Mouse (Mus musculus): ENCODE data around the gene D030056L22Rik.

Gene D030056L22Rik

DNA sequence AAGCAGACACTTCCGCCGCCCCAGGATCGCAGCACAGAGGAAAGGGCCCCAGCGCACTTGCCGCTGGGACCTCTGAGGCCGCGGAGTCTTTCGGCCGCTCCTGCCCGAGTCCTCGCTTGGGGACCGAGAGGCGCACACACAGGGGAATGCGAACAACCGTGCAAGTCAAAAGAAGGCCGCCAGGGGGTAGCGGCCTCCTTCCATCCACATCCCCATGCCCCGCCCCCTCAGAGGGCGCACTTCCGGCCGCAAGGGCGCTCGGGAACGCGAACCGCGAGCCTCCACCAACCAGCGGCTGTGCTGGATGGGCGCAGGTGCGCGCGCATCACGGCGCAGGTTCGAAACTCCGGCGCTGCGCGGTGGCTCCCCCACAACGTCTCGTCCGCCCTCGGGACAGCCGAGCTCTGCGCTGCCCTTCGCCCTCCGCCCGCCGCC lies at the start of gene D030056L22Rik:
TSS of gene D030056L22Rik (plus strand) at position 328 of the 435 bp plus-strand sequence.
- peak; percentile 97 to 99 for DNase-seq (ENCODE audit: low spot score in 2 of 2)

GRCm38 (mm10) chr19:18663904-18664303 lies 49.1 kb upstream of the D030056L22Rik start:
- DNase-seq (ENCODE audit: low spot score in 2 of 2), result no peak

DNA sequence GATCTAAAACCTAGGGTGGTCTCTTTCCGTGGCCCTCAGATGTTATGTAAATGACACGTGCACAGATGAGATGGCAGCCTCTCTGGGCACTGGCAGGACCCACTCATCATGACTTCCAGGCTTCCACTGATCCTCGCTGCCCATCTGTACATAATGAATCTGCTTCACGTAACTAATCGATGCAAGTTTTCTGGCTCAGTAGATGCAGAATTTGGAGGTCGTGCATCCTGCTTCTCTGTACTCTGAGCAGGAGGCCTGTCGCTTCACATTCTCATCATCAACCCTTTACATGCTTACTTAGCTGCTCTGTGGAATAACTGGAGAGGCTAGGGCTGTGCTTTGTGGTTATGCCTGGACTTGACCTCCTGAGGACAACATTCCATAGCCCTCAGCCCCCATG lies 46.0 kb upstream of the D030056L22Rik start:
- no peak for DNase-seq (ENCODE audit: low spot score in 2 of 2)

- DNase-seq (ENCODE audit: low spot score in 2 of 2), result no peak
These were observed 43.4 kb upstream of the D030056L22Rik start for GRCm38 (mm10) chr19:18669551-18669950.

- peak; percentile 98 for DNase-seq (ENCODE audit: low spot score in 2 of 2)
These were observed 42.4 kb upstream of the D030056L22Rik start, which contains the start of gene Carnmt1 for GRCm38 (mm10) chr19:18670608-18671007. TSS of gene Carnmt1 (plus strand) at chr19:18670764.

GRCm38 (mm10) chr19:18671056-18671741 lies 41.8 kb upstream of the D030056L22Rik start:
- peak; percentile 29 to 40 for DNase-seq (ENCODE audit: low spot score in 2 of 2)

DNA sequence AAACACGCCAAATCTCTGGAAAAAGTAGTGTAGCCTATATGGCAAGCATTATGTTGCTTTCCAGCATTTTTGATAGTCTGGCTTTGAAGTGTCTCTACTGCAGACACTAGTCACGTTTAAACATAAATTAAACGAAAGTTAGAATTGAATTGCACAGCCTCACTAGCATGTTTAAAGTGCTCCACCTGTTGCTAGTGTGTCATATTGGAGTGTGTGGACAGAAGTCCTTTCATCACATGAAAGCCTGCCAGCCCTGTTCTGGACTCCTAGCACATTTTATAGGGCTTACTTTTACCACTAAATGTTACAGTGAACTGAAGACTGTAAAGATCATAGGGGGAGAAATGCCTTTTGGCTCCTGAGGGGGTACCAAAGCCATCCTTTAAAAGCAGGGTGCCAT lies 40.5 kb upstream of the D030056L22Rik start:
- DNase-seq (ENCODE audit: low spot score in 2 of 2), result no peak

DNA sequence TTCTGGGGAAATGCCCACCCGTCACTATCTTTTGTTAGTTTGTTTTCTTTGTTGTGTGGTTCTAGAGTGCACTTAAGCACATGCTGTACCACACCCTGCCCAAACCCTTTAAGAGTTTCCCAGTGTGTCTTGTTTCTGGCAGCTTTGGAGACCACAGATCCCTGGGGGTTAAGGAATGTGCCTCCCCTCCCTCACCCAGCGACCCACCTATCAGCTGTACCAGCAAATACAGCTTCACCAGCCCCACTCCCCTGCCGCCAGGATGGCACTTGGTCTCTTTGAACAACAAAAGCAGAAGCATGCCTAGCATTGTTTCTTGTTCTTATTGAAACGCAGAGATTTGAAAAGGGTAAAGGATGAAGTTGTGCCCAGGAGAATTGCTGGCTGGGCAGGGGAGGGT lies 39.9 kb upstream of the D030056L22Rik start:
- DNase-seq (ENCODE audit: low spot score in 2 of 2), result no peak

DNA sequence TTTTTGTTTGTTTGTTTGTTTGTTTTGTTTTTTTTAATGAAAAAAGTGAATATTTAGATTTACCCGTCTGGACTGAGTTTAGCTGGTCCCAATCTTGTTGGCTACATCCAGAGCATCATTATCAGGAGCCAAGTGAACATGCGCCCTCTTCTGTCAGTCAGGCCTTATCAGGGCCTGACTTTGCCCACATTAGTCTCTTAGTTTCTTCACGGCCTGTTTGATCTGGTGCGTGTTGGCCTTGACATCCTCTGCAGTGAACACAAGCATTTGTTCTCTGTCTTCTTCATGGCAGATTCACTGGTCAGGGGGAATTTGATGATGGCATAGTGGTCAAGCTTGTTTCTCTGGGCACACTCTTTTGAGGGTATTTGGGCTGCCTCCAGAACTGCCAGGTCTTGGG lies 30.9 kb upstream of the D030056L22Rik start:
- DNase-seq (ENCODE audit: low spot score in 2 of 2), result no peak

DNA sequence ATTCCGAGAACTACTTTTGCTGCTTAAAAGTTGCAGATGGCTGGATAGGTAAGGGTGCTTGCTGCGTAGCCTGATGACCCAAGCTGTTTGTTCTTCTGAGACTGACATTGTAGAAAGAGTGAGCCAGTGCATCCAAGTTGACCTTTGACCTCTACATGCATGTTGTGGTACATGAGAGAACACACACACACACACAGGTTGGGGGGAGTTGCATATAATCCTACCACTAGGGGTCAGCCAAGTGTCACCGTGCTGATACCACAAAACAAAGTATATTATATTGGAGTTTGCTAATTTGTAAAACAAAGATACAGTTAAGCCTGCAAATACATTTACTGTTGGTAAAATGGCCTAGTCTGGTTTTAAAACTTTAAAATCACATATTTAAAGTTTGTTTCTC lies 25.4 kb upstream of the D030056L22Rik start:
- DNase-seq (ENCODE audit: low spot score in 2 of 2), result peak in 1 of 2 experiments; percentile 37

DNA sequence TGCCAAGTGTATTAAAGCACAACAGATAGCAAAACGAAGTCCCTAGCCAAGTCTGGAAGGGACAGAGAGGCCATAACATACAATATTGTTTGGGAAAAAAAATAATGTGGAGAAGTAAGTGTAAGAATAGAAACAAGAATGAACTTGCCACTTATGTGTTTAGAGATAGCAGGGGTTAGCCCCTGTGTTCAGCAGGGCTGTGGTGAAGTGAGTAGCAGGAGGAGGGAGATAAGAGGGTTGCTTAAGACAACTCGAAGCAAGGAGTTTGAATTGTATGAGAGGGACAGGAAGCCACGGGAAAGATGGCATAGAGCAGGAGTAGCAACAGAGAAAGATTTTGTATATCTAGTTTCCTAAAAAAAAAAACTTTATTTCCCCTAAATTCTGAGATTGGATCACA lies 20.8 kb upstream of the D030056L22Rik start:
- DNase-seq (ENCODE audit: low spot score in 2 of 2), result no peak

- no peak for DNase-seq (ENCODE audit: low spot score in 2 of 2)
These were observed 20.2 kb upstream of the D030056L22Rik start for GRCm38 (mm10) chr19:18692768-18693167.

GRCm38 (mm10) chr19:18695116-18695515 lies 17.9 kb upstream of the D030056L22Rik start:
- DNase-seq (ENCODE audit: low spot score in 2 of 2), result no peak

GRCm38 (mm10) chr19:18695552-18695951 lies 17.4 kb upstream of the D030056L22Rik start:
- no peak for DNase-seq (ENCODE audit: low spot score in 2 of 2)

- DNase-seq (ENCODE audit: low spot score in 2 of 2), result no peak
These were observed 4.9 kb upstream of the D030056L22Rik start for GRCm38 (mm10) chr19:18708101-18708500.

- DNase-seq (ENCODE audit: low spot score in 2 of 2), result no peak
These were observed 2.1 kb upstream of the D030056L22Rik start for GRCm38 (mm10) chr19:18710903-18711302.

GRCm38 (mm10) chr19:18711589-18711988 lies 1.4 kb upstream of the D030056L22Rik start:
- DNase-seq (ENCODE audit: low spot score in 2 of 2), result no peak

GRCm38 (mm10) chr19:18712153-18712865 lies 684 bp upstream of the D030056L22Rik start:
- DNase-seq (ENCODE audit: low spot score in 2 of 2), result no peak

- DNase-seq (ENCODE audit: low spot score in 2 of 2), result peak; percentile 35 to 58
These were observed 364 bp downstream of the D030056L22Rik start for GRCm38 (mm10) chr19:18713357-18713756.

GRCm38 (mm10) chr19:18716374-18716773 lies 3.4 kb downstream of the D030056L22Rik start:
- peak; percentile 24 to 65 for DNase-seq (ENCODE audit: low spot score in 2 of 2)

- DNase-seq (ENCODE audit: low spot score in 2 of 2), result no peak
These were observed 7.3 kb downstream of the D030056L22Rik start for GRCm38 (mm10) chr19:18720337-18720736.

- no peak for DNase-seq (ENCODE audit: low spot score in 2 of 2)
These were observed 12.2 kb downstream of the D030056L22Rik start for GRCm38 (mm10) chr19:18725186-18725585.

- no peak for DNase-seq (ENCODE audit: low spot score in 2 of 2)
These were observed 17.3 kb downstream of the D030056L22Rik start for GRCm38 (mm10) chr19:18730255-18730654.
